In genomic region chr16:41787146-41787545, GRCm38 (mm10) we compare ENCODE assay signal across 20 mouse cellular contexts.
A peak's percentile ranks its signal among the peaks of the same experiment; 100 is the strongest.
DNase-seq lines count a peak whose midpoint lies in the region; ATAC-seq and TF ChIP-seq lines count a peak whose summit lies in the region.
"Had no signal": no experiment of that assay in that cellular context is flagged by ENCODE, and none has a peak within 500 bp of the region (broad histone marks: within the 10 kb centered on the region; RNA-seq: fewer than 3 reads in every experiment).

No protein-coding gene starts in this region.

- no peaks in the 10 kb centered on the region for H3K27me3 ChIP-seq in forebrain, embryonic 13.5 days
- no peaks in the 10 kb centered on the region for H3K27me3 ChIP-seq in forebrain, embryonic 10.5 days (ENCODE audit: poor library complexity, severe bottlenecking)
- H3K27me3 ChIP-seq in midbrain, embryonic 15.5 days (replicated peaks), result no peaks in the 10 kb centered on the region
- no peaks in the 10 kb centered on the region for H3K27me3 ChIP-seq in midbrain, postnatal 0 days (ENCODE audit: insufficient read depth, low read length)
- H3K27me3 ChIP-seq in forebrain, embryonic 16.5 days (replicated peaks; ENCODE audit: control insufficient read depth, insufficient read depth, low read length), result no peaks in the 10 kb centered on the region
- H3K27me3 ChIP-seq: hindbrain, embryonic 13.5 days; midbrain, embryonic 13.5 days had no signal

- H3K27ac ChIP-seq in forebrain, embryonic 13.5 days, result no peak overlapping the region
- H3K27ac ChIP-seq in forebrain, embryonic 10.5 days, result no peak overlapping the region
- no peak overlapping the region for H3K27ac ChIP-seq in midbrain, embryonic 15.5 days
- H3K27ac ChIP-seq in midbrain, postnatal 0 days (ENCODE audit: low read depth, low read length), result no peak overlapping the region
- no peak overlapping the region for H3K27ac ChIP-seq in forebrain, embryonic 16.5 days (ENCODE audit: low read length)
- H3K27ac ChIP-seq: hindbrain, embryonic 13.5 days; liver, embryonic 14.5 days; macrophage; midbrain, embryonic 13.5 days had no signal

- no peak for DNase-seq in forebrain, embryonic 10.5 days (ENCODE audit: extremely low spot score, low spot score)
- DNase-seq in midbrain, postnatal 0 days (ENCODE audit: low spot score), result no peak
- DNase-seq in cerebellum, adult 9-10 months, result no peak
- no peak for DNase-seq in adrenal gland, adult 2 months
- DNase-seq: B cell, adult 2 months; cerebellum, adult 2 months; gastrocnemius, postnatal 14 days; heart, postnatal 14 days; kidney, adult 2 months; kidney, postnatal 10 days; left cerebral cortex, postnatal 4 days; thymus, adult 2 months had no signal

- H3K4me3 ChIP-seq in forebrain, embryonic 13.5 days, result no peak overlapping the region
- H3K4me3 ChIP-seq in forebrain, embryonic 10.5 days, result no peak overlapping the region
- no peak overlapping the region for H3K4me3 ChIP-seq in midbrain, embryonic 15.5 days
- H3K4me3 ChIP-seq in midbrain, postnatal 0 days (ENCODE audit: low read depth, low read length), result no peak overlapping the region
- H3K4me3 ChIP-seq in forebrain, embryonic 16.5 days (replicated peaks; ENCODE audit: low read length), result no peak overlapping the region
- H3K4me3 ChIP-seq: hindbrain, embryonic 13.5 days; midbrain, embryonic 13.5 days had no signal

- no peak overlapping the region for H3K9ac ChIP-seq in forebrain, embryonic 13.5 days
- no peak overlapping the region for H3K9ac ChIP-seq in midbrain, embryonic 15.5 days
- H3K9ac ChIP-seq in midbrain, postnatal 0 days (replicated peaks; ENCODE audit: low read length, poor library complexity, severe bottlenecking), result no peak overlapping the region
- H3K9ac ChIP-seq in forebrain, embryonic 16.5 days (replicated peaks; ENCODE audit: low read depth, low read length), result no peak overlapping the region
- H3K9ac ChIP-seq: hindbrain, embryonic 13.5 days; liver, embryonic 14.5 days; midbrain, embryonic 13.5 days had no signal

- no peak for TF ChIP-seq CTCF in midbrain, postnatal 0 days (IDR thresholded peaks at IDR 0.05)

- WGBS in forebrain, embryonic 13.5 days, result 26% methylated on average over 1 of the region's 1 CpGs
- 78% methylated on average over 1 of the region's 1 CpGs for WGBS in forebrain, embryonic 10.5 days
- 44% methylated on average over 1 of the region's 1 CpGs for WGBS in midbrain, embryonic 15.5 days
- WGBS in midbrain, postnatal 0 days, result 42% methylated on average over 1 of the region's 1 CpGs
- WGBS in forebrain, embryonic 16.5 days, result 16% methylated on average over 1 of the region's 1 CpGs

- peaks cover 31% of the 10 kb centered on the region for H3K4me1 ChIP-seq in forebrain, embryonic 13.5 days
- H3K4me1 ChIP-seq in forebrain, embryonic 10.5 days, result peaks cover 14% of the 10 kb centered on the region
- no peaks in the 10 kb centered on the region; the same call in 1 of the 2 replicates for H3K4me1 ChIP-seq in midbrain, embryonic 15.5 days
- no peaks in the 10 kb centered on the region for H3K4me1 ChIP-seq in midbrain, postnatal 0 days (ENCODE audit: insufficient read depth, low read length)
- H3K4me1 ChIP-seq in forebrain, embryonic 16.5 days (replicated peaks; ENCODE audit: control insufficient read depth, insufficient read depth, low read length), result no peaks in the 10 kb centered on the region
- H3K4me1 ChIP-seq: hindbrain, embryonic 13.5 days had no signal

- no peaks in the 10 kb centered on the region for H3K36me3 ChIP-seq in forebrain, embryonic 13.5 days (ENCODE audit: poor library complexity, severe bottlenecking)
- H3K36me3 ChIP-seq in forebrain, embryonic 10.5 days (replicated peaks), result no peaks in the 10 kb centered on the region
- H3K36me3 ChIP-seq in midbrain, embryonic 15.5 days (replicated peaks), result no peaks in the 10 kb centered on the region
- no peaks in the 10 kb centered on the region for H3K36me3 ChIP-seq in midbrain, postnatal 0 days (ENCODE audit: insufficient read depth, low read length)
- H3K36me3 ChIP-seq in forebrain, embryonic 16.5 days (ENCODE audit: control insufficient read depth, insufficient read depth), result no peaks in the 10 kb centered on the region
- H3K36me3 ChIP-seq: hindbrain, embryonic 13.5 days; midbrain, embryonic 13.5 days had no signal

- no peak overlapping the region for H3K4me2 ChIP-seq in forebrain, embryonic 13.5 days
- H3K4me2 ChIP-seq in midbrain, embryonic 15.5 days, result no peak overlapping the region
- H3K4me2 ChIP-seq in midbrain, postnatal 0 days (ENCODE audit: low read depth, low read length, poor library complexity, severe bottlenecking), result no peak overlapping the region
- no peak overlapping the region for H3K4me2 ChIP-seq in forebrain, embryonic 16.5 days (ENCODE audit: low read length)
- H3K4me2 ChIP-seq: hindbrain, embryonic 13.5 days; midbrain, embryonic 13.5 days had no signal

- no peaks in the 10 kb centered on the region for H3K9me3 ChIP-seq in forebrain, embryonic 13.5 days (replicated peaks)
- H3K9me3 ChIP-seq in forebrain, embryonic 10.5 days, result no peaks in the 10 kb centered on the region
- no peaks in the 10 kb centered on the region for H3K9me3 ChIP-seq in midbrain, embryonic 15.5 days
- no peaks in the 10 kb centered on the region for H3K9me3 ChIP-seq in midbrain, postnatal 0 days (ENCODE audit: low read length)
- no peaks in the 10 kb centered on the region for H3K9me3 ChIP-seq in forebrain, embryonic 16.5 days (ENCODE audit: control insufficient read depth, low read length)
- H3K9me3 ChIP-seq: hindbrain, embryonic 13.5 days; midbrain, embryonic 13.5 days had no signal

- peak; percentile 54; the same call in 1 of the 2 replicates for ATAC-seq in forebrain, embryonic 13.5 days
- ATAC-seq in midbrain, embryonic 15.5 days (replicated peaks), result peak; percentile 48; the same call in 1 of the 2 replicates
- no peak for ATAC-seq in midbrain, postnatal 0 days (ENCODE audit: low FRiP score)
- peak; percentile 12; the same call in 1 of the 2 replicates for ATAC-seq in forebrain, embryonic 16.5 days
- ATAC-seq: inflammation-experienced regulatory T-cells, adult 6 months; midbrain, embryonic 13.5 days had no signal
